Mouse (Mus musculus): ENCODE data around the gene Tcf15.

- no peak for TF ChIP-seq CTCF (IDR thresholded peaks at IDR 0.05; ENCODE audit: insufficient read depth, low read length)
- no peak for TF ChIP-seq POLR2A (IDR thresholded peaks at IDR 0.05; ENCODE audit: borderline replicate concordance, extremely low read depth, low read depth, low read length)
Observed at GRCm38 (mm10) chr2:152122896-152123295, 20.5 kb upstream of the Tcf15 start.
